Mouse (Mus musculus) embryonic fibroblast, embryonic 13.5 days (primary cell): ENCODE data around the gene Zfp961. TPM values are rescaled to one million over a fixed set of nuclear protein-coding genes. Genes with fewer than 3 reads are reported as not detected.

Experiments used
- H3K27ac ChIP-seq: 2 replicates; pipeline ENCODE4 v1.5.1; 2012; ENCODE audit warnings: low read length, control low read depth, inconsistent platforms; ENCODE audit not compliant: insufficient read depth
- H3K4me1 ChIP-seq: 2 replicates; pipeline ENCODE4 v1.6.1; 2011; ENCODE audit warnings: low read length; ENCODE audit not compliant: control insufficient read depth, insufficient read depth
- H3K4me3 ChIP-seq: 2 replicates; pipeline ENCODE4 v1.5.1; 2011; ENCODE audit warnings: mild to moderate bottlenecking, control low read depth, low read length; ENCODE audit not compliant: insufficient read depth
- CTCF ChIP-seq: IDR thresholded peaks from 2 replicates; pipeline ENCODE4 v1.5.1; 2011; ENCODE audit warnings: mild to moderate bottlenecking, control low read depth, low read length, moderate library complexity, borderline replicate concordance; ENCODE audit not compliant: insufficient read depth
- POLR2A ChIP-seq: IDR thresholded peaks from 2 replicates; pipeline ENCODE4 v1.6.1; 2011; ENCODE audit warnings: low read depth, mild to moderate bottlenecking, control low read depth, low read length, moderate library complexity
- polyA plus RNA-seq: library from polyadenylated mRNA; stranded (reverse); fragments of >200 nt; gene quantifications from 2 replicates; pipeline ENCODE4 v1.2.4, GENCODE M21; 2011; ENCODE audit warnings: low read depth; ENCODE audit not compliant: missing spikeins, insufficient read length

Zfp961 gene
- polyA plus RNA-seq, 1 experiment = 12.5 TPM

GRCm38 (mm10) chr8:71961796-71962195 lies 11.0 kb downstream of the Zfp961 start:
- Histone ChIP-seq H3K4me1 (no peaks in the 10 kb centered on the region), H3K27ac (no peak overlapping the region), H3K4me3 (no peak overlapping the region)
- TF ChIP-seq POLR2A (no peak), CTCF (no peak)

- TF ChIP-seq CTCF (no peak), POLR2A (no peak)
- Histone ChIP-seq H3K4me3 (no peak overlapping the region), H3K27ac (no peak overlapping the region), H3K4me1 (0 out of 2 replicates have a peak, but pooled peaks cover 4% of the 10 kb centered on the region)
Measured at GRCm38 (mm10) chr8:71964051-71964450, 13.2 kb downstream of the Zfp961 start.

- TF ChIP-seq CTCF (no peak), POLR2A (no peak)
- H3K4me3 ChIP-seq = no peak overlapping the region
- H3K4me1 ChIP-seq = peaks cover 9% of the 10 kb centered on the region; the same call in 1 of the 2 replicates
- no peak overlapping the region for H3K27ac ChIP-seq
Measured at GRCm38 (mm10) chr8:71965166-71965565, 14.3 kb downstream of the Zfp961 start.

GRCm38 (mm10) chr8:71966411-71966810 lies 15.6 kb downstream of the Zfp961 start:
- no peak for TF ChIP-seq POLR2A
- no peak for TF ChIP-seq CTCF
- H3K27ac ChIP-seq = no peak overlapping the region
- H3K4me1 ChIP-seq = peaks cover 9% of the 10 kb centered on the region; the same call in 1 of the 2 replicates
- H3K4me3 ChIP-seq = no peak overlapping the region

- Histone ChIP-seq H3K27ac (no peak overlapping the region), H3K4me1 (peaks cover 9% of the 10 kb centered on the region; the same call in 1 of the 2 replicates), H3K4me3 (no peak overlapping the region)
- no peak for TF ChIP-seq CTCF
- no peak for TF ChIP-seq POLR2A
Measured at GRCm38 (mm10) chr8:71967261-71967660, 16.4 kb downstream of the Zfp961 start.

- Histone ChIP-seq H3K27ac (peak overlapping the region; percentile 77), H3K4me3 (no peak overlapping the region), H3K4me1 (peaks cover 9% of the 10 kb centered on the region; the same call in 1 of the 2 replicates)
- TF ChIP-seq CTCF = no peak
- TF ChIP-seq POLR2A = no peak
Measured at GRCm38 (mm10) chr8:71968100-71968499, 17.3 kb downstream of the Zfp961 start.

DNA sequence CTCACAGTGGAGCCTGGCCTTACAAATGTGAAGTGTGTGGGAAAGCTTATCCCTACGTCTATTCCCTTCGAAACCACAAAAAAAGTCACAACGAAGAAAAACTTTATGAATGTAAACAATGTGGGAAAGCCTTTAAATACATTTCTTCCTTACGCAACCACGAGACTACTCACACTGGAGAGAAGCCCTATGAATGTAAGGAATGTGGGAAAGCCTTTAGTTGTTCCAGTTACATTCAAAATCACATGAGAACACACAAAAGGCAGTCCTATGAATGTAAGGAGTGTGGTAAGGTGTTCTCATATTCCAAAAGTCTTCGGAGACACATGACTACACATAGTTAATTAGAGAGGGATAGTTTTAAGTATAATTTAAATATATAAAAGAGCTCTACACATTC lies 17.8 kb downstream of the Zfp961 start:
- no peak overlapping the region for H3K4me3 ChIP-seq
- no peak for TF ChIP-seq CTCF
- TF ChIP-seq POLR2A = no peak
- peak overlapping the region; percentile 77 for H3K27ac ChIP-seq
- H3K4me1 ChIP-seq = peaks cover 9% of the 10 kb centered on the region; the same call in 1 of the 2 replicates

DNA sequence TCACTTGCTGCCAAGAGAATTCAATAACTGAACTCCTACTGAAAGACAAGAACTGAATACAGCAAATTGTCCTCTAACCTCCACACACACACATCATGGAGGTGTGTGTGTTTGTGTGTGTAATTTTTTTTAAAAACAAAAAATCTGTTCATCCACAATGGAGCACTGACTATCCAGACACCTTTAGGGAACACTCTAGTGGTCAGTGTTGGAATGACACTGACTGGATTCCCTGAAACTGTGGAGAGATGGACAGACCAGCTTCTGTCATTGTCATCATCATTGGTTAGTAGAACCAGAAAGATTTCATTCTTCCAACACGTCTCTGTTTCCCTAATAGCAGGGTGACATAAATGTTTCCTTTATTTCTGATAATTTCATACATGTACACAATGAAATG lies 21.1 kb downstream of the Zfp961 start:
- no peak overlapping the region for H3K27ac ChIP-seq
- peaks cover 9% of the 10 kb centered on the region; the same call in 1 of the 2 replicates for H3K4me1 ChIP-seq
- TF ChIP-seq POLR2A = no peak
- TF ChIP-seq CTCF = no peak
- no peak overlapping the region for H3K4me3 ChIP-seq

- TF ChIP-seq POLR2A (no peak), CTCF (no peak)
- H3K4me3 ChIP-seq = no peak overlapping the region
- no peak overlapping the region for H3K27ac ChIP-seq
- peaks cover 4% of the 10 kb centered on the region; the same call in 1 of the 2 replicates for H3K4me1 ChIP-seq
Measured at GRCm38 (mm10) chr8:71974211-71974610, 23.4 kb downstream of the Zfp961 start.

DNA sequence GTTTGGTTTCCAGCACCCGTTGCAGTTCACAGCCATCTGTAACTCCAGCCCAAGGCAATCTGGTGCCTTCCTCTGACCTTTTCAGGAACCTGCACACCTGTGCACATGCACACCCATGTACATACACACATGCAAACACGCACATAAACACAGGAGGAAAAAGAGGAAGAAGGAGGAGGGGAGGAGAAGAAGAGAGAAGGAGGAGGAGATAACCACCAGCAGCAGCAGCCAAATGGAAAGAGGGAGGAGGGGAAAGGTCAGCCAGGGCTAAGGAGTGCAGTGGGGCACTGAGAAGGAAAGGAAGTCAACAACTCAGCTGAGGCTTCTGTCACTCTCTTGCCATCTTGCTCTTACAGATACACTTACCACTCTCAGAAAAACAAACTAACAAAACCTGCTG lies 30.2 kb downstream of the Zfp961 start:
- no peak overlapping the region for H3K27ac ChIP-seq
- TF ChIP-seq CTCF = no peak
- no peak for TF ChIP-seq POLR2A
- no peak overlapping the region for H3K4me3 ChIP-seq
- H3K4me1 ChIP-seq = no peaks in the 10 kb centered on the region

DNA sequence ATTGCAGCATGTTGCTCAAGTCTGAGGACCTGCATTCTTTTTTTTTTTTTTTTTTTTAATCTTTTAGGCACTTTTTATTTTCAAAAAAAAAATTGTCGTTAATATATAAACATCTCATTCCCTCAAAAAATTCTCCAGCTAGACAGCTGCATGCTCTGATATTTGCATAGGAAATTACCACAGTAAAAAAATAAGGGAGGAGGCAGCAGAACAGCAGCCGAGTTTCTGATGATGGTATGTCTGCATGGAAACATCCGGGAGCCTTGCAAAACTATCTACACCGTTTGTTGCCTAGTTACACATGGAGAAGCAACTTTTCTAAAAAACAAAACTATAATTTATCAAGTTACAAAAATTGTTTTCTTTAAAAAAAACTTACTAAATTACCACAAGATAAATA lies 30.6 kb downstream of the Zfp961 start:
- Histone ChIP-seq H3K4me3 (no peak overlapping the region), H3K4me1 (no peaks in the 10 kb centered on the region), H3K27ac (no peak overlapping the region)
- TF ChIP-seq POLR2A (no peak), CTCF (no peak)
